Mouse (Mus musculus): ENCODE results near the gene Hspb2. TPM values are rescaled to one million over a fixed set of nuclear protein-coding genes. Genes with fewer than 3 reads are reported as not detected.

Hspb2 gene
- polyA plus RNA-seq, 1 experiment = 1.8 TPM

- no peak overlapping the region for H3K4me3 ChIP-seq (ENCODE audit: insufficient read depth, low read depth, low read length)
- no peaks in the 10 kb centered on the region for H3K4me1 ChIP-seq (ENCODE audit: control insufficient read depth, insufficient read depth, insufficient read length, low read length)
- H3K27ac ChIP-seq (replicated peaks; ENCODE audit: low read depth, low read length) = no peak overlapping the region
These were observed 11.2 kb upstream of the Hspb2 start for GRCm38 (mm10) chr9:50763331-50763730.

GRCm38 (mm10) chr9:50761520-50762243, 9.5 kb upstream of the Hspb2 start:
- Histone ChIP-seq H3K27ac (replicated peaks; ENCODE audit: low read depth, low read length) (no peak overlapping the region), H3K4me3 (ENCODE audit: insufficient read depth, low read depth, low read length) (no peak overlapping the region), H3K4me1 (ENCODE audit: control insufficient read depth, insufficient read depth, insufficient read length, low read length) (no peaks in the 10 kb centered on the region)

GRCm38 (mm10) chr9:50756711-50757110, 4.6 kb upstream of the Hspb2 start:
- H3K4me3 ChIP-seq (ENCODE audit: insufficient read depth, low read depth, low read length) = no peak overlapping the region
- H3K27ac ChIP-seq (replicated peaks; ENCODE audit: low read depth, low read length) = no peak overlapping the region
- no peaks in the 10 kb centered on the region for H3K4me1 ChIP-seq (ENCODE audit: control insufficient read depth, insufficient read depth, insufficient read length, low read length)

GRCm38 (mm10) chr9:50753947-50754346, 1.8 kb upstream of the Hspb2 start:
- H3K4me3 ChIP-seq (ENCODE audit: insufficient read depth, low read depth, low read length) = peak overlapping the region; percentile 37
- H3K4me1 ChIP-seq (ENCODE audit: control insufficient read depth, insufficient read depth, insufficient read length, low read length) = no peaks in the 10 kb centered on the region
- H3K27ac ChIP-seq (replicated peaks; ENCODE audit: low read depth, low read length) = no peak overlapping the region

- Histone ChIP-seq H3K27ac (replicated peaks; ENCODE audit: low read depth, low read length) (peak overlapping the region; percentile 45), H3K4me3 (ENCODE audit: insufficient read depth, low read depth, low read length) (peak overlapping the region; percentile 53), H3K4me1 (ENCODE audit: control insufficient read depth, insufficient read depth, insufficient read length, low read length) (no peaks in the 10 kb centered on the region)
These were observed 846 bp upstream of the Hspb2 start for GRCm38 (mm10) chr9:50752784-50753615.

GRCm38 (mm10) chr9:50751323-50751722, 831 bp downstream of the Hspb2 start, which contains the start of gene Cryab:
Gene Cryab, plus strand, starts transcription at chr9:50751325.
- H3K4me1 ChIP-seq (ENCODE audit: control insufficient read depth, insufficient read depth, insufficient read length, low read length) = no peaks in the 10 kb centered on the region
- peak within 1 kb of the TSS; percentile 27; the same call in 1 of the 2 replicates for H3K4me3 ChIP-seq (ENCODE audit: insufficient read depth, low read depth, low read length)
- H3K27ac ChIP-seq (replicated peaks; ENCODE audit: low read depth, low read length) = 0 out of 2 replicates have a peak within 1 kb of the TSS, but pooled peaks have one; percentile 26

- H3K4me1 ChIP-seq (ENCODE audit: control insufficient read depth, insufficient read depth, insufficient read length, low read length) = no peaks in the 10 kb centered on the region
- no peak overlapping the region for H3K4me3 ChIP-seq (ENCODE audit: insufficient read depth, low read depth, low read length)
- H3K27ac ChIP-seq (replicated peaks; ENCODE audit: low read depth, low read length) = no peak overlapping the region
These were observed 1.4 kb downstream of the Hspb2 start for GRCm38 (mm10) chr9:50750706-50751105.

- Histone ChIP-seq H3K27ac (replicated peaks; ENCODE audit: low read depth, low read length) (no peak within 1 kb of the TSS), H3K4me1 (ENCODE audit: control insufficient read depth, insufficient read depth, insufficient read length, low read length) (no peaks in the 10 kb centered on the region), H3K4me3 (ENCODE audit: insufficient read depth, low read depth, low read length) (peak within 1 kb of the TSS; percentile 52)
These were observed 5.9 kb downstream of the Hspb2 start, which contains the start of gene 2310030G06Rik for GRCm38 (mm10) chr9:50746214-50746677. Gene 2310030G06Rik, minus strand, starts transcription at chr9:50746536.

GRCm38 (mm10) chr9:50745806-50746205, 6.3 kb downstream of the Hspb2 start:
- Histone ChIP-seq H3K4me1 (ENCODE audit: control insufficient read depth, insufficient read depth, insufficient read length, low read length) (no peaks in the 10 kb centered on the region), H3K4me3 (ENCODE audit: insufficient read depth, low read depth, low read length) (peak overlapping the region; percentile 52), H3K27ac (replicated peaks; ENCODE audit: low read depth, low read length) (no peak overlapping the region)

- Histone ChIP-seq H3K4me3 (ENCODE audit: insufficient read depth, low read depth, low read length) (no peak overlapping the region), H3K4me1 (ENCODE audit: control insufficient read depth, insufficient read depth, insufficient read length, low read length) (no peaks in the 10 kb centered on the region), H3K27ac (replicated peaks; ENCODE audit: low read depth, low read length) (no peak overlapping the region)
These were observed 9.4 kb downstream of the Hspb2 start for GRCm38 (mm10) chr9:50742744-50743143.

GRCm38 (mm10) chr9:50742261-50742660, 9.9 kb downstream of the Hspb2 start:
- no peaks in the 10 kb centered on the region for H3K4me1 ChIP-seq (ENCODE audit: control insufficient read depth, insufficient read depth, insufficient read length, low read length)
- H3K27ac ChIP-seq (replicated peaks; ENCODE audit: low read depth, low read length) = no peak overlapping the region
- H3K4me3 ChIP-seq (ENCODE audit: insufficient read depth, low read depth, low read length) = no peak overlapping the region

GRCm38 (mm10) chr9:50740867-50741784, 11.0 kb downstream of the Hspb2 start:
- H3K4me1 ChIP-seq (ENCODE audit: control insufficient read depth, insufficient read depth, insufficient read length, low read length) = no peaks in the 10 kb centered on the region
- no peak overlapping the region for H3K27ac ChIP-seq (replicated peaks; ENCODE audit: low read depth, low read length)
- H3K4me3 ChIP-seq (ENCODE audit: insufficient read depth, low read depth, low read length) = no peak overlapping the region

- H3K27ac ChIP-seq (replicated peaks; ENCODE audit: low read depth, low read length) = peak within 1 kb of the TSS; percentile 59; the same call in 1 of the 2 replicates
- H3K4me3 ChIP-seq (ENCODE audit: insufficient read depth, low read depth, low read length) = peak within 1 kb of the TSS; percentile 44
- H3K4me1 ChIP-seq (ENCODE audit: control insufficient read depth, insufficient read depth, insufficient read length, low read length) = no peaks in the 10 kb centered on the region
These were observed 13.0 kb downstream of the Hspb2 start, which contains the start of gene Dixdc1 for GRCm38 (mm10) chr9:50738914-50739870. Gene Dixdc1, minus strand, starts transcription at chr9:50739517.

GRCm38 (mm10) chr9:50734989-50735388, 17.2 kb downstream of the Hspb2 start:
- no peak overlapping the region for H3K4me3 ChIP-seq (ENCODE audit: insufficient read depth, low read depth, low read length)
- H3K4me1 ChIP-seq (ENCODE audit: control insufficient read depth, insufficient read depth, insufficient read length, low read length) = no peaks in the 10 kb centered on the region
- no peak overlapping the region for H3K27ac ChIP-seq (replicated peaks; ENCODE audit: low read depth, low read length)
